Mouse (Mus musculus): Measurements from ENCODE around the gene Sec14l1. TPM values are rescaled to one million over a fixed set of nuclear protein-coding genes. Genes with fewer than 3 reads are reported as not detected.

The Sec14l1 gene
- total RNA-seq, 2 experiments from 2014 or later, result 52.3 to 52.8 TPM

DNA sequence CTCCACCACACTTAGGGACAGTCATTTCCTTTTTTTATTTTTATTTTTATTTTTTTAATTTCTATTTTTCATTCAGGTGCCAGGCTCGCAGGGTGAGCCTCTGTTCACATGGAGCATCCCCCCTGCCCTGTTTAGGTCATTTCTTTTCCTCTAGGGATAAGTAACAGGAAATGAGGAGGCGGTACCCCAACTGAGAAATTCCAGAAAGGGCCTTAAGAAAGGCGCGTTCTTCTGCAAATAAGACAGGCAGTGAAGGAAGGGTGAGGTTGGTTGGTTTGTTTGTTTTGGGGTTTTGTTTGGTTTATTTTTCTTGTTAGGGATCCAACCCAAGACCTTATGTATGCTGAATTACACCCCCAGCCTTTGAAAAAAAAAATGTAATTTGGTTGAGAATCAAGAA lies 23.6 kb upstream of the Sec14l1 start:
- H3K27ac ChIP-seq, result peak overlapping the region; percentile 91
- no peak for TF ChIP-seq CTCF (IDR thresholded peaks at IDR 0.05)

DNA sequence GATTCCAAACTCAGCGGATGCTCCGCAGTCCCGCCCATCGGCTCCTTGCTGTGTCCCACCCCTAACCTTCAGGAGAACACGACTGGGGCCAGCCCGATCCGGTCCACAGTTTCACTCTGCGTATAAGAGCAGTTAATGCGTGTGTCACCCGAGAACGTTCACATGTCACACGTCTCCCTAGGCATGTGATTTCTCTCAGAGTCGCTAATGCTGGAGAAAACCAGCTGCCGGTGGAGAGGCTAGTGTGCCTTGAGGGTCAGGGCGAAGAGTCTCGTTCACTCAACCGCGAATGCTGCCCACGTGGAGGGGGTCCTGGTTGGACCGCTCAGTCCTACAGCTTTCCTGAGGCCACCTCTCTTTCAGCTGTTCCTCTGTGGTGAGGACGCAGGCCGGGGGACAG lies 23.1 kb upstream of the Sec14l1 start:
- peak overlapping the region; percentile 91 for H3K27ac ChIP-seq
- peak; percentile 77 for DNase-seq

More for the DNA sequence above, 23.6 kb upstream of the Sec14l1 start:
- DNase-seq, result no peak
- intact Hi-C loops (cut with DNase I), result no loop called here
- peak overlapping the region; percentile 59; the same call in 1 of the 2 replicates for H3K4me3 ChIP-seq

DNA sequence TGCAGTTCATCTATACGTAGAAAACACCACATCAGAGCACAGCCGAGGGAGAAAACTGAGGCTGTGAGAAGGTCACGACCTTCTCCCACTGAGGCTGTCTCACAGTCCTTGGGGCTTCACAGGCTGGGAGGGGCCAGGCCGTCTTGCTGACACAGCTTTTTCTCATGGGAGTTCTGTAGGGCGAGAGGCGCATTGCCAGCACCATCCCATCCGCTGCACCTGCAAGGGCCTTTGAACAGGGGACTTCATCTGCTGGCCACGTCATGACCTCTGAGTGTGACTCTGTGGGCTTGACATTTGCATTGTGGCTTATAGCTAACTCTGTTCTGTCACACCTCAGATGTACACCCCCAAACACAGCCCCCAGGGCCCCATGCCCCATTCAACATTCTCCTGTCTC lies 22.3 kb upstream of the Sec14l1 start:
- DNase-seq, result no peak
- intact Hi-C loops (cut with DNase I), result no loop called here
- H3K27ac ChIP-seq, result peak overlapping the region; percentile 87
- no peak for TF ChIP-seq CTCF (IDR thresholded peaks at IDR 0.05)
- no peak overlapping the region for H3K4me3 ChIP-seq

More for the DNA sequence above, 23.1 kb upstream of the Sec14l1 start:
- no peak for TF ChIP-seq CTCF (IDR thresholded peaks at IDR 0.05)
- peak overlapping the region; percentile 59 for H3K4me3 ChIP-seq
- intact Hi-C loops (cut with DNase I), result no loop called here

DNA sequence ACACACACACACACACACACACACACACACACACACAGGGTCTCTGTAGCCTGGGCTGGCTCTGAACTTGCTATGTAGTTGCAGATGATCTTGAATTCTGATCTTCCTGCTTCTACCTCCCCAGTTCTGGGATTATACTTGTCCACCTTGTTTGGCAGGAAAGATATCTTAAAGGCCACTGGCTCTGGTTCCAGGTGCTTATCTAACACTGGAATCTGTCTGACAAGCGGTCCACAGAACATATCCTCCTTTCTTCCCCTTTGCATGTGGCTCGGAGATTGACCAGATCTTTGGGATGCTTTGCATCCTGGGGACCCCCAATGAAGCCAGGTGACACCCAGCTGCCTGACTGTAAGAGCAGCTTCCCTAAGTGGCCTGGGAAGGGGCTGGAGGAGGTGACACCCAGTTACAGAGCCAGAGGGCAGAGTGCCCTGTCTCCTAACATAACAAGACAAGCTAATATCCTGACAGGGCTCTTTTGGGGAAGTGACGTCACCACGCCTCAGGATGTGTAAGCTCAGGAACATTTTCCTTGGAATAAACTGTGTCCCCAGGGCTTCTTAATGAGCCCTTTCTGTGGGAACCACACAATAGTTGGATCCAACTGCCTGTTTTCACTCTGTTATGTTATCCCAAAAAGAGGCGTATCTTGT lies 20.9 kb upstream of the Sec14l1 start:
- TF ChIP-seq CTCF (IDR thresholded peaks at IDR 0.05), result no peak
- intact Hi-C loops (cut with DNase I), result no loop called here

DNA sequence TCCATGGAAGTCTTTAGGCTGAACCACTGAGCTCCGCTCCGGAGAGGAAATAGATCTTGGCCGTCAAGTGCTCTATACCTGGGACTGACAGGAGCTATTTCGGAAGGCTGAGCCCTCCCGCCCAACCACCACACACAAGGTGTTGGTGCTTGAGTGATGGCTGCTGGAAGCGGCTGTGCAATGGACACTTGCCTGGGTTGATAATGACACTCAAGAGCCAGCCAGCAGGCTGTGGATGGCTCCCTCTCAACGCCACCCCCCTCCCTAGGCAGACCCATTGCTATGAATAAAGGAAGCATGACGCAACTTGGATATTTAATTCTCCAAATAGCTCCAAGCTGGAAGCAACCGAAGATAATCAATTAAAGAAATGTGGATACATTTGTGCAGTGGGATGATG lies 20.3 kb upstream of the Sec14l1 start:
- no peak for TF ChIP-seq CTCF (IDR thresholded peaks at IDR 0.05)
- peak; percentile 77 for DNase-seq
- Histone ChIP-seq H3K27ac (peak overlapping the region; percentile 87), H3K4me3 (peak overlapping the region; percentile 27)
- intact Hi-C loops (cut with DNase I), result no loop called here

More for the DNA sequence above, 20.9 kb upstream of the Sec14l1 start:
- peak; percentile 81 for DNase-seq
- peak overlapping the region; percentile 87 for H3K27ac ChIP-seq
- peak overlapping the region; percentile 48 for H3K4me3 ChIP-seq

DNA sequence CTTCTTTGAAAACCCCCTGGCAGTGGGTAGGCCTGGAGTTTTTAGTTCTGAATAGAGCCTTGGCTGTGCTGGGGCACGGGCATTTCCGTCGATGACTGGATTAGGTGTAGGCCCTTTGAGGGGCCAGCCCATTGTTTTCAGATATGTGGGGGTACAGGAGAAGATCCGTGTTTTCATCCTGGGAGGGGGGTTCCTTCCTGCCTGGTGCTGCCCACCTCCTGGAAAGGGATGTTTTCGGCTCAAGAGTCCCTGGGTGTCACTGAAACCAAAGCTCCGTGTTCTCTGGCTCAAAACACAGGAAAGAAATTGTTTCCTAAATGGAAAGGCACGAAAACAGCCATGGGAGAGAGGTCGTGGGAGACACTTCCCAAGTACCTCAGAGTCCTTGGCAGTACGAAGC lies 17.9 kb upstream of the Sec14l1 start:
- intact Hi-C loops (cut with DNase I), result no loop called here
- no peak for TF ChIP-seq CTCF (IDR thresholded peaks at IDR 0.05)
- Histone ChIP-seq H3K27ac (peak overlapping the region; percentile 91), H3K4me3 (peak overlapping the region; percentile 45)
- DNase-seq, result no peak

DNA sequence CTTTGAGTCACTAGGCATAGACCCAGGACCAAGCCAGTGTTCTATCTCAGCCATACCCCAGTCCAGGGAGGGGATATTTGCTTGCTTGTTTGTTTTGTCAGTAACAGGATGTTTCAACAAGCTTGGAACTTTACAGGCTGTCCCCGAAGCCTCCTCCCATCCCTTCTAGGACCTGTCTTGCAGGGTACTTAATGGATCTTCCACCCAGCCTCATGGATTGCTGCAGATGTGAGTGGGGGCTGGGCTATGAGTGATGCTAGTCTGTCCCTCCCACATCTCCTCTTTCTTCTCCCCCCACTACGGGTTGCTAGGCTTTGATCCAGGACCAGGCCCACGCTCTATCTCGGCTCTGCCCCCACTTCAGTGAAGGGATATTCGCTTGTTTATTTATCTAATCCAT lies 16.8 kb upstream of the Sec14l1 start:
- intact Hi-C loops (cut with DNase I), result no loop called here
- no peak for TF ChIP-seq CTCF (IDR thresholded peaks at IDR 0.05)
- Histone ChIP-seq H3K4me3 (no peak overlapping the region), H3K27ac (peak overlapping the region; percentile 91)
- no peak for DNase-seq

DNA sequence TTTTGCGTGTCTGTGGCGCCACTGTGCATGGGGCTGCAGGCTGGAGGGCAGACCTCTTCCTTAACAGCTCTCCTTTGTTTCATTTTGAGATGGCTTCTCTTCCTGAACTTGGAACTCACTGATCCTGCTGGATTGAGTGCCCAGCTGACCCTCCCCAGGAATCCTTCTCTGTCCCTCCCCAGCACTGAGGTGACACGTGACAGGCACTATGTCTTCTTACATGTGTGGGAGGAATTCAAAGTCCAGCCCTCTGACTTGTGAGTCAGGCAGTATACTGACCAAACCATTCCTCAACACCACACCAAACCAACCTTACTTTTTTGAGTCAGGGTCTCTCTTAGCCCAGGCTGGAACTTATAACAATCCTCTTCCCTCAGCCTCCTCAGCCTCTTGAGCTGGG lies 16.2 kb upstream of the Sec14l1 start:
- no peak for TF ChIP-seq CTCF (IDR thresholded peaks at IDR 0.05)
- H3K27ac ChIP-seq, result peak overlapping the region; percentile 91
- intact Hi-C loops (cut with DNase I), result no loop called here
- H3K4me3 ChIP-seq, result no peak overlapping the region
- no peak for DNase-seq

DNA sequence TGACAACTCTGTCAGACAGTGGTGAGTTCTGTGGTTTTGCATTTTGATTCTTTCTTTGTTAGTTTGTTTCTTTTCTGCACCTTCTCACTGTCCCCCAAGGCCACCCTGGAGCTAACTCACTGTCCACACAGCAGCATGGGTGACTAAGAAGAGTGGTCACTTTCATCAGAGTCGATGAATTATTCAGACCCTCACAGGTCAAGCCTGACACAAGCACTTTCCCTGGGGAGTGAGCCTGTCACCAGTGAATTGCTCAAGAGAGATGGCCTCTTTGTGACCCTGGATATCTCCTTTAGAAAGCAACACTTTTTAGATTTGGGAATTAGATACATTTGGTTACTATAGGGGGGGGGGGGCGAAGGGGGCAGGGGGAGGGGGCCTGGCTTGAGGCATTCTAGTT lies 15.6 kb upstream of the Sec14l1 start:
- Histone ChIP-seq H3K4me3 (no peak overlapping the region), H3K27ac (peak overlapping the region; percentile 91)
- intact Hi-C loops (cut with DNase I), result no loop called here
- no peak for DNase-seq
- no peak for TF ChIP-seq CTCF (IDR thresholded peaks at IDR 0.05)

DNA sequence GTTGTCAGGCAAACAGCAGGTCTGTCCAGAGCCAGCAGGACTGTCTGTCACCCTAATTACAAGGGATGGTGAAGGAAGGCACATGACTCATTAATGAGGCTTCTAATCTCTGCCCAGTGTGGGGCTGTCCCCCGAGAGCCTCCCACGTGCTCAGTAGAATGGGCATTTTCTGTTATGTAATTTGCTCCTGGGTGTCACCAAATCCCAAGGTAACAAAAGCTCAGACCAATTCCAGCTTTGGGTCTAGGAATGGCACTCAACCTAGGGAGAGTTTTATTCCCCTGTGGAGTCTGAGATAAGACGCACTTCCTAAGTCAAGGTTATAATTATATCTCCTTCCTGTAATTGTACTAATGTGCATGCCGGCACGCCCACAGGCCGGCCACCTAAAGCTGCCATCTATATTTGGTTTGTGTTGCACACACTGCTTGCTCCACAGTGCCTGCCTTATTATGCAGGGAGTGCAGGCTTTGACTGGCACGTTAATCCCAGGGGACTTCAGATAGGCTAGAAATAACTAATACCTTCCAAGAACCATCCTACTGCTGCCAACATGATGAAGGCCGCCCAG lies 13.5 kb upstream of the Sec14l1 start:
- TF ChIP-seq CTCF (IDR thresholded peaks at IDR 0.05), result no peak
- Histone ChIP-seq H3K4me3 (peak overlapping the region; percentile 23; the same call in 1 of the 2 replicates), H3K27ac (peak overlapping the region; percentile 76)
- peak; percentile 64 for DNase-seq
- intact Hi-C loops (cut with DNase I), result no loop called here

DNA sequence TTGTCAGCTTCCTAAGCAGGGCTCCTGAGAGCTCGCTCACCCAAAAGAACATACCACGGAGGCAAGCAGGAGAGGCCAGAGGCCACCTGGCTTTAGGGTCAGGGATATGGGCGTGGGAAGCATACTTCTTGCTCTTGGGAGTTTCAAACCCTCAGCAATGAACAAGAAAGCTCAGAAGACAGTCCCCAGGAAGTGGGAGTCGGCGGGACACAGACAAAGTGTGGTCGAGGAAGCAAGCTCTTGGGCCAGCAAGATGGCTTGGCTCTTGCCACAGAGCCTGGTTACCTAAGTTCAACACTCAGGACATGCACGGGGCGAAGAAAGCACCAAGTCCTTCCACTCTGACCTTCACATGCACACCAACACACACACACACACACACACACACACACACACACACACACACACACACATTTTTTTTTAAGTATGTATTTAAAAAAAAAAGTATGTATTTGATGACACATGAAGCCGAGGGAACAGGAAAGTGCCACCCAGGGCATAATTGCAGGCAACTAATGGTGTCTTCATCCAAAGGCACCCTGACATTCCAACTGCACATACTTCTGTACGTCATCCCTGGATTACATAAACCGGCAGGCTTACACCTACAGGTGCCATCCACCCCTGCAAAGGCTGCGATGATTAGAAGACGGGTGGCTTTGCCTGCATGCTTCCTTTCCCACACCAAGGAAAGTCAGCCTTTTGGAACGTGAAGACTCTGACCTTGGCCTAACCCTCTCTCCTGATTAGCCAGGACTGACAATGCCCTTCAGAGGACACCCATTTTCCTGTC lies 12.8 kb upstream of the Sec14l1 start:
- intact Hi-C loops (cut with DNase I), result no loop called here
- no peak for TF ChIP-seq CTCF (IDR thresholded peaks at IDR 0.05)
- H3K27ac ChIP-seq, result peak overlapping the region; percentile 76
- DNase-seq, result no peak
- H3K4me3 ChIP-seq, result peak overlapping the region; percentile 23; the same call in 1 of the 2 replicates

DNA sequence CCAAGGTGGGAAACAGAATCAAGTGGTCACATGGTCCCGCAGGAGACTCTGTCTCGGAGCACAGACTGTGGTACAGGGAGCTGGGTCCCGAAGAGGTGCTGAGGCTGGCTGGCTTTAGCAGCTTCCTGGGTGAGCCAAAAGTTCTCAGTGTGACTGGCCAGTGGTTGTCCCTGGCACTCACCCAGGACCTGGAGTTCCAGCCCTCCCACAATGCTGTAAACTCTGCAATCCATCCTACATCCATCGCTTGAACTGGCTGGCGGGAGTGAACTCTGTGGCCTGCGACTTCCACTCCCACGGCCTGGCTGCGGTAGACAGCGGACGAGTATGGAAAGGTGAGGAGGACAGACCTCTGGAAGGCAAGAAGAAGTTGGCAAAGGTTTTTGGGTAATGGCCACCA lies 11.4 kb upstream of the Sec14l1 start:
- peak overlapping the region; percentile 74 for H3K27ac ChIP-seq
- TF ChIP-seq CTCF (IDR thresholded peaks at IDR 0.05), result no peak
- intact Hi-C loops (cut with DNase I), result no loop called here

More for the DNA sequence above, 11.4 kb upstream of the Sec14l1 start:
- no peak overlapping the region for H3K4me3 ChIP-seq
- DNase-seq, result peak; percentile 90

Measured in gastrocnemius, adult 2 months (tissue).